Mouse (Mus musculus) hindbrain, embryonic 10.5 days (tissue): Measurements from ENCODE around the gene Prrg2. TPM values are rescaled to one million over a fixed set of nuclear protein-coding genes. Genes with fewer than 3 reads are reported as not detected.

Source experiments
- DNase-seq: peaks from one replicate; pipeline ENCODE4 v3.0.0-alpha.2; 2017; ENCODE audit warnings: low spot score
- H3K27ac ChIP-seq: fragments of 300-500 bp; sonication (generic); 2 replicates; pipeline ENCODE4 v1.5.1; 2016; ENCODE audit warnings: mild to moderate bottlenecking, moderate library complexity
- H3K27me3 ChIP-seq: fragments of 300-500 bp; sonication (generic); 2 replicates; pipeline ENCODE4 v1.6.1; 2016; ENCODE audit warnings: mild to moderate bottlenecking; ENCODE audit not compliant: poor library complexity, insufficient read depth, severe bottlenecking
- H3K36me3 ChIP-seq: fragments of 300-500 bp; sonication (generic); 2 replicates; pipeline ENCODE4 v1.6.1; 2016; ENCODE audit warnings: mild to moderate bottlenecking, moderate library complexity
- H3K4me1 ChIP-seq: fragments of 300-500 bp; sonication (generic); replicated peaks from 2 replicates; pipeline ENCODE4 v1.6.1; 2016; ENCODE audit warnings: mild to moderate bottlenecking
- H3K4me3 ChIP-seq: fragments of 300-500 bp; sonication (generic); 2 replicates; pipeline ENCODE4 v1.5.1; 2016; ENCODE audit warnings: mild to moderate bottlenecking, moderate library complexity
- H3K9me3 ChIP-seq: fragments of 300-500 bp; sonication (generic); 2 replicates; pipeline ENCODE4 v1.6.1; 2016; ENCODE audit warnings: mild to moderate bottlenecking, moderate library complexity
- WGBS: fragments of 180-500 bp; shearing (Covaris S2); methylation state at CpG from one replicate; pipeline ENCODE4 v1.1.7; 2016; 5-methylcytosine and 5-hydroxymethylcytosine counted together
- polyA plus RNA-seq: library from polyadenylated mRNA; unstranded; fragments of >200 nt; fragmentation: Nextera tagmentation; extraction: Ambion mirVana; gene quantifications from 2 replicates; pipeline ENCODE4 v1.2.1, GENCODE M21; 2016

The Prrg2 gene
- polyA plus RNA-seq, 1 experiment from 2014 or later, result 18.6 TPM

GRCm38 (mm10) chr7:45016761-45017160, 45.7 kb downstream of the Prrg2 start:
- Histone ChIP-seq H3K27me3 (peaks cover 12% of the 10 kb centered on the region; the same call in 1 of the 2 replicates), H3K9me3 (no peaks in the 10 kb centered on the region), H3K36me3 (peaks cover 24% of the 10 kb centered on the region), H3K4me3 (peak overlapping the region; percentile 68), H3K27ac (peak overlapping the region; percentile 91), H3K4me1 (peaks cover 60% of the 10 kb centered on the region)
- 5% methylated on average over 4 of the region's 4 CpGs for WGBS
- DNase-seq, result no peak

- Histone ChIP-seq H3K36me3 (peaks cover 31% of the 10 kb centered on the region), H3K9me3 (no peaks in the 10 kb centered on the region), H3K27me3 (peaks cover 12% of the 10 kb centered on the region; the same call in 1 of the 2 replicates), H3K27ac (peak within 1 kb of the TSS; percentile 91), H3K4me3 (peak within 1 kb of the TSS; percentile 68), H3K4me1 (peaks cover 56% of the 10 kb centered on the region)
- peak; percentile 100 for DNase-seq
- under 1% methylated on average over 69 of the region's 69 CpGs for WGBS
These were observed 46.4 kb downstream of the Prrg2 start, which contains the start of gene Scaf1 for GRCm38 (mm10) chr7:45015957-45016612. Scaf1 (minus strand) TSS chr7:45016363.

GRCm38 (mm10) chr7:45015344-45015956, 47.0 kb downstream of the Prrg2 start:
- WGBS, result 3% methylated on average over 20 of the region's 20 CpGs
- H3K9me3 ChIP-seq, result no peaks in the 10 kb centered on the region
- H3K4me1 ChIP-seq, result peaks cover 53% of the 10 kb centered on the region
- H3K27me3 ChIP-seq, result peaks cover 12% of the 10 kb centered on the region; the same call in 1 of the 2 replicates
- H3K36me3 ChIP-seq, result peaks cover 37% of the 10 kb centered on the region
- peak overlapping the region; percentile 68 for H3K4me3 ChIP-seq
- DNase-seq, result no peak
- H3K27ac ChIP-seq, result peak overlapping the region; percentile 91

GRCm38 (mm10) chr7:45014096-45014451, 48.4 kb downstream of the Prrg2 start:
- no peak overlapping the region for H3K4me3 ChIP-seq
- H3K9me3 ChIP-seq, result no peaks in the 10 kb centered on the region
- no peak overlapping the region for H3K27ac ChIP-seq
- peaks cover 46% of the 10 kb centered on the region for H3K4me1 ChIP-seq
- WGBS, result 95% methylated on average over 3 of the region's 3 CpGs
- peaks cover 51% of the 10 kb centered on the region for H3K36me3 ChIP-seq
- DNase-seq, result no peak
- peaks cover 8% of the 10 kb centered on the region; the same call in 1 of the 2 replicates for H3K27me3 ChIP-seq

GRCm38 (mm10) chr7:45013366-45014095, 48.9 kb downstream of the Prrg2 start:
- H3K36me3 ChIP-seq, result peaks cover 56% of the 10 kb centered on the region
- 94% methylated on average over 16 of the region's 16 CpGs for WGBS

GRCm38 (mm10) chr7:45012824-45013223, 49.7 kb downstream of the Prrg2 start:
- Histone ChIP-seq H3K4me1 (peaks cover 34% of the 10 kb centered on the region), H3K9me3 (no peaks in the 10 kb centered on the region), H3K4me3 (peak overlapping the region; percentile 14; the same call in 1 of the 2 replicates), H3K36me3 (peaks cover 63% of the 10 kb centered on the region), H3K27me3 (no peaks in the 10 kb centered on the region), H3K27ac (no peak overlapping the region)
- DNase-seq, result no peak
- 81% methylated on average over 4 of the region's 4 CpGs for WGBS

More at GRCm38 (mm10) chr7:45013366-45014095, 48.9 kb downstream of the Prrg2 start:
- H3K4me3 ChIP-seq, result peak overlapping the region; percentile 14
- DNase-seq, result no peak
- H3K27me3 ChIP-seq, result 0 out of 2 replicates have a peak, but pooled peaks cover 2% of the 10 kb centered on the region
- peaks cover 41% of the 10 kb centered on the region for H3K4me1 ChIP-seq
- no peaks in the 10 kb centered on the region for H3K9me3 ChIP-seq
- H3K27ac ChIP-seq, result no peak overlapping the region

- Histone ChIP-seq H3K36me3 (peaks cover 71% of the 10 kb centered on the region), H3K4me1 (peaks cover 29% of the 10 kb centered on the region), H3K4me3 (no peak overlapping the region), H3K27ac (no peak overlapping the region), H3K27me3 (no peaks in the 10 kb centered on the region), H3K9me3 (no peaks in the 10 kb centered on the region)
- DNase-seq, result no peak
- 98% methylated on average over 6 of the region's 6 CpGs for WGBS
These were observed 50.5 kb downstream of the Prrg2 start for GRCm38 (mm10) chr7:45012011-45012410.

- no peak for DNase-seq
- Histone ChIP-seq H3K27me3 (no peaks in the 10 kb centered on the region), H3K27ac (no peak overlapping the region), H3K9me3 (no peaks in the 10 kb centered on the region), H3K36me3 (peaks cover 100% of the 10 kb centered on the region), H3K4me3 (no peak overlapping the region), H3K4me1 (peaks cover 7% of the 10 kb centered on the region; the same call in 1 of the 2 replicates)
- 97% methylated on average over 19 of the region's 19 CpGs for WGBS
These were observed 54.1 kb downstream of the Prrg2 start for GRCm38 (mm10) chr7:45008411-45008810.

- H3K4me3 ChIP-seq, result no peak overlapping the region
- H3K27me3 ChIP-seq, result no peaks in the 10 kb centered on the region
- H3K36me3 ChIP-seq, result peaks cover 100% of the 10 kb centered on the region
- H3K4me1 ChIP-seq, result peaks cover 2% of the 10 kb centered on the region; the same call in 1 of the 2 replicates
- no peak for DNase-seq
- H3K9me3 ChIP-seq, result no peaks in the 10 kb centered on the region
- WGBS, result 96% methylated on average over 30 of the region's 30 CpGs
- H3K27ac ChIP-seq, result no peak overlapping the region
These were observed 54.6 kb downstream of the Prrg2 start for GRCm38 (mm10) chr7:45007846-45008245.

- 96% methylated on average over 29 of the region's 29 CpGs for WGBS
- no peak overlapping the region; the same call in 1 of the 2 replicates for H3K4me3 ChIP-seq
- H3K27me3 ChIP-seq, result no peaks in the 10 kb centered on the region
- DNase-seq, result no peak
- H3K4me1 ChIP-seq, result no peaks in the 10 kb centered on the region
- peaks cover 100% of the 10 kb centered on the region for H3K36me3 ChIP-seq
- no peak overlapping the region for H3K27ac ChIP-seq
- no peaks in the 10 kb centered on the region for H3K9me3 ChIP-seq
These were observed 55.3 kb downstream of the Prrg2 start for GRCm38 (mm10) chr7:45007141-45007540.

GRCm38 (mm10) chr7:45006503-45006902, 56.0 kb downstream of the Prrg2 start:
- Histone ChIP-seq H3K27me3 (no peaks in the 10 kb centered on the region), H3K36me3 (peaks cover 100% of the 10 kb centered on the region), H3K4me3 (no peak overlapping the region), H3K9me3 (no peaks in the 10 kb centered on the region), H3K27ac (no peak overlapping the region), H3K4me1 (no peaks in the 10 kb centered on the region)
- DNase-seq, result no peak
- 95% methylated on average over 12 of the region's 12 CpGs for WGBS

GRCm38 (mm10) chr7:45005321-45005992, 57.0 kb downstream of the Prrg2 start:
- no peaks in the 10 kb centered on the region for H3K4me1 ChIP-seq
- peaks cover 100% of the 10 kb centered on the region for H3K36me3 ChIP-seq
- no peak overlapping the region for H3K27ac ChIP-seq
- no peak for DNase-seq
- WGBS, result 94% methylated on average over 6 of the region's 6 CpGs
- no peaks in the 10 kb centered on the region for H3K9me3 ChIP-seq
- H3K27me3 ChIP-seq, result no peaks in the 10 kb centered on the region
- H3K4me3 ChIP-seq, result no peak overlapping the region
